Mouse (Mus musculus) liver, postnatal 0 days (tissue): ENCODE measurements at regions not wholly inside any gene's neighbourhood (a gene's known extent, or its start where the extent isn't known, plus 50 kb on each side); places are given as distances from the start of the nearest gene placed in this dataset.

Experiments used
- ATAC-seq: fragments of 200-750 bp; cut with Nextera tagmentation; 2 replicates; pipeline ENCODE4 v1.8.0; 2017; ENCODE audit warnings: mild to moderate bottlenecking, moderate library complexity
- DNase-seq: peaks from one replicate; pipeline ENCODE4 v3.0.0-alpha.2; 2016
- H3K27ac ChIP-seq: fragments of 300-500 bp; sonication (generic); 2 replicates; pipeline ENCODE4 v1.5.1; 2014; ENCODE audit warnings: antibody characterized with exemption, moderate library complexity, mild to moderate bottlenecking, low read depth
- H3K27me3 ChIP-seq: fragments of 300-500 bp; sonication (generic); 2 replicates; pipeline ENCODE4 v1.6.1; 2014; ENCODE audit warnings: low read length, control low read depth, mixed read lengths; ENCODE audit not compliant: insufficient read depth
- H3K36me3 ChIP-seq: fragments of 300-500 bp; sonication (generic); replicated peaks from 2 replicates; pipeline ENCODE4 v1.6.1; 2014; ENCODE audit warnings: mild to moderate bottlenecking, control low read depth, low read length, moderate library complexity, mixed read lengths; ENCODE audit not compliant: insufficient read depth
- H3K4me1 ChIP-seq: fragments of 300-500 bp; sonication (generic); 2 replicates; pipeline ENCODE4 v1.6.1; 2014; ENCODE audit warnings: antibody characterized with exemption, mild to moderate bottlenecking, control low read depth; ENCODE audit not compliant: insufficient read depth
- H3K4me2 ChIP-seq: fragments of 300-500 bp; sonication (generic); 2 replicates; pipeline ENCODE4 v1.6.1; 2014; ENCODE audit warnings: low read depth, mild to moderate bottlenecking, low read length, moderate library complexity, mixed read lengths
- H3K4me3 ChIP-seq: fragments of 300-500 bp; sonication (generic); 2 replicates; pipeline ENCODE4 v1.5.1; 2014; ENCODE audit warnings: low read depth, low read length
- H3K9ac ChIP-seq: fragments of 300-500 bp; sonication (generic); replicated peaks from 2 replicates; pipeline ENCODE4 v1.6.1; 2014; ENCODE audit warnings: mild to moderate bottlenecking, moderate library complexity
- H3K9me3 ChIP-seq: fragments of 300-500 bp; sonication (generic); 2 replicates; pipeline ENCODE4 v1.6.1; 2016; ENCODE audit warnings: mild to moderate bottlenecking, control low read depth, low read length, mixed read lengths
- CTCF ChIP-seq: sonication (generic); IDR thresholded peaks from 2 replicates; pipeline ENCODE4 v1.5.1; 2016; ENCODE audit warnings: antibody characterized with exemption, low read depth
- EP300 ChIP-seq: IDR thresholded peaks from 2 replicates; pipeline ENCODE4 v1.6.1; 2016; ENCODE audit warnings: antibody characterized with exemption, low read depth, mild to moderate bottlenecking
- WGBS: fragments of 180-500 bp; shearing (Covaris S2); extraction: QIAGEN DNeasy Blood & Tissue Kit; methylation state at CpG from one replicate; pipeline ENCODE4 v1.1.7; 2014; ENCODE audit not compliant: insufficient replicate concordance; 5-methylcytosine and 5-hydroxymethylcytosine counted together

- Histone ChIP-seq H3K27ac (no peak overlapping the region), H3K4me3 (no peak overlapping the region), H3K9ac (no peak overlapping the region), H3K4me1 (peaks cover under 1% of the 10 kb centered on the region; the same call in 1 of the 2 replicates), H3K27me3 (no peaks in the 10 kb centered on the region), H3K4me2 (no peak overlapping the region), H3K36me3 (no peaks in the 10 kb centered on the region), H3K9me3 (no peaks in the 10 kb centered on the region)
- DNase-seq = no peak
- TF ChIP-seq CTCF (no peak), EP300 (no peak)
- ATAC-seq = no peak
- WGBS = 72% methylated on average over 16 of the region's 16 CpGs
These were observed 62.0 kb upstream of the Calm2 start for GRCm38 (mm10) chr17:87508582-87509253.

GRCm38 (mm10) chr17:87512000-87512611 lies 65.4 kb upstream of the Calm2 start:
- Histone ChIP-seq H3K27me3 (no peaks in the 10 kb centered on the region), H3K9me3 (no peaks in the 10 kb centered on the region), H3K4me2 (no peak overlapping the region), H3K9ac (no peak overlapping the region), H3K4me1 (peaks cover 7% of the 10 kb centered on the region; the same call in 1 of the 2 replicates), H3K4me3 (no peak overlapping the region), H3K36me3 (no peaks in the 10 kb centered on the region), H3K27ac (no peak overlapping the region)
- WGBS = 75% methylated on average over 9 of the region's 9 CpGs
- DNase-seq = no peak
- ATAC-seq = no peak
- TF ChIP-seq CTCF = no peak
- no peak for TF ChIP-seq EP300

- H3K9ac ChIP-seq = no peak overlapping the region
These were observed 67.1 kb upstream of the Calm2 start for GRCm38 (mm10) chr17:87513822-87514221.

GRCm38 (mm10) chr17:87514366-87515126 lies 67.8 kb upstream of the Calm2 start:
- Histone ChIP-seq H3K4me1 (peaks cover 7% of the 10 kb centered on the region; the same call in 1 of the 2 replicates), H3K9me3 (no peaks in the 10 kb centered on the region), H3K27ac (0 out of 2 replicates have a peak overlapping the region, but pooled peaks have one; percentile 1), H3K4me2 (no peak overlapping the region), H3K9ac (no peak overlapping the region), H3K4me3 (no peak overlapping the region), H3K36me3 (no peaks in the 10 kb centered on the region), H3K27me3 (no peaks in the 10 kb centered on the region)
- TF ChIP-seq CTCF (no peak), EP300 (no peak)
- DNase-seq = no peak
- peak; percentile 40; the same call in 1 of the 2 replicates for ATAC-seq
- WGBS = 56% methylated on average over 6 of the region's 6 CpGs

More at GRCm38 (mm10) chr17:87513822-87514221, 67.1 kb upstream of the Calm2 start:
- Histone ChIP-seq H3K36me3 (no peaks in the 10 kb centered on the region), H3K9me3 (no peaks in the 10 kb centered on the region), H3K4me1 (peaks cover 7% of the 10 kb centered on the region; the same call in 1 of the 2 replicates), H3K27me3 (no peaks in the 10 kb centered on the region), H3K27ac (0 out of 2 replicates have a peak overlapping the region, but pooled peaks have one; percentile 1), H3K4me3 (no peak overlapping the region), H3K4me2 (peak overlapping the region; percentile 36)
- TF ChIP-seq EP300 (peak; percentile 27; the same call in 1 of the 2 replicates), CTCF (no peak)
- DNase-seq (peak; percentile 43), ATAC-seq (peak; percentile 76)
- WGBS = 8% methylated on average over 11 of the region's 11 CpGs

- no peak overlapping the region for H3K9ac ChIP-seq
- no peaks in the 10 kb centered on the region for H3K36me3 ChIP-seq
- TF ChIP-seq EP300 (no peak), CTCF (no peak)
- H3K9me3 ChIP-seq = no peaks in the 10 kb centered on the region
- peaks cover 7% of the 10 kb centered on the region; the same call in 1 of the 2 replicates for H3K4me1 ChIP-seq
- no peak overlapping the region for H3K4me3 ChIP-seq
- ATAC-seq (no peak), DNase-seq (no peak)
- H3K27me3 ChIP-seq = no peaks in the 10 kb centered on the region
- H3K4me2 ChIP-seq = no peak overlapping the region
- 62% methylated on average over 9 of the region's 9 CpGs for WGBS
- no peak overlapping the region for H3K27ac ChIP-seq
These were observed 70.5 kb upstream of the Calm2 start for GRCm38 (mm10) chr17:87517258-87517657.

- no peak for TF ChIP-seq EP300
- TF ChIP-seq CTCF = no peak
- Histone ChIP-seq H3K9me3 (no peaks in the 10 kb centered on the region), H3K4me1 (no peaks in the 10 kb centered on the region), H3K27me3 (no peaks in the 10 kb centered on the region), H3K9ac (no peak overlapping the region), H3K36me3 (no peaks in the 10 kb centered on the region), H3K4me3 (no peak overlapping the region), H3K4me2 (no peak overlapping the region), H3K27ac (no peak overlapping the region)
- WGBS = 88% methylated on average over 9 of the region's 9 CpGs
- DNase-seq (no peak), ATAC-seq (no peak)
These were observed 72.7 kb upstream of the Calm2 start for GRCm38 (mm10) chr17:87519454-87519853.
